Mouse (Mus musculus) adrenal gland, postnatal 25 days (tissue): Measurements from ENCODE around the gene Hivep2. TPM values are rescaled to one million over a fixed set of nuclear protein-coding genes. Genes with fewer than 3 reads are reported as not detected.

ENCODE experiments used
- DNase-seq: peaks from one replicate; pipeline ENCODE4 v3.0.0; 2021; ENCODE audit warnings: mixed read lengths
- total RNA-seq: library from RNA; stranded (reverse); gene quantifications from 2 replicates; pipeline ENCODE4 v1.2.3, GENCODE M21; 2021

The Hivep2 gene
- total RNA-seq, 1 experiment from 2014 or later: 41.7 TPM

- no peak for DNase-seq
Observed at GRCm38 (mm10) chr10:14081824-14082223, 115.9 kb downstream of the Hivep2 start.

GRCm38 (mm10) chr10:14082275-14082674, 116.4 kb downstream of the Hivep2 start:
- DNase-seq: no peak

GRCm38 (mm10) chr10:14085241-14085659, 119.4 kb downstream of the Hivep2 start:
- DNase-seq: no peak

DNA sequence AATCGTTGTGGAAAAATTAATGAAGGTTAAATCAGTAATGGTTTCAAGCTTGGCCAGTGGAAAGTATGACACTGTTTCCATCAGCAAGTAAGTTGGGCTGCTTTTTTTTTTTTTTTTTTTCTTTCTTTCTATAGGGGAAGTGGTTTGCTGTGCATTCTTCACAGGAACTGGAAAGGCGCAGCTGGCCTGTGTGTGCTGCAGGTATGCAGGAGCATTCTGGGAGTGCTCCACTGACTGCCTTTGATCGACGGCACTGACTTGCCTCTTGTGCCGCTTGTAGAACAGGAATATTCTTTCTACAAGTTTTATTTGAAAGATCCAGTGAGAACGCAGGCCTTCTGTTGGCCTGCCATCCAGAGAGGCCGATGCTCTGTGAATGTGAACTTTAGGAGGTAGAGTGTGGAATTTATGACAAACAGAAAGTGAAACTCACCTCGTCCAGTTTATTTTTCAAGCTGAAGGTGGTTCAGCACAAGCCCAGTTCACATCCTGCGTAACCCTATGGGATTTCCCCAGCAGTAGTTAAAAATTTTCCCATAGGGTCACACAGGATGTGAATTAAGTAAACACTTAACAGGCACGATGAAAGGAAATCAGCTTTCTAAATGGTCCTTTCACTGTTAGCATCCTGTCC, 120.1 kb downstream of the Hivep2 start:
- DNase-seq: no peak

GRCm38 (mm10) chr10:14087316-14087715, 121.4 kb downstream of the Hivep2 start:
- no peak for DNase-seq

DNA sequence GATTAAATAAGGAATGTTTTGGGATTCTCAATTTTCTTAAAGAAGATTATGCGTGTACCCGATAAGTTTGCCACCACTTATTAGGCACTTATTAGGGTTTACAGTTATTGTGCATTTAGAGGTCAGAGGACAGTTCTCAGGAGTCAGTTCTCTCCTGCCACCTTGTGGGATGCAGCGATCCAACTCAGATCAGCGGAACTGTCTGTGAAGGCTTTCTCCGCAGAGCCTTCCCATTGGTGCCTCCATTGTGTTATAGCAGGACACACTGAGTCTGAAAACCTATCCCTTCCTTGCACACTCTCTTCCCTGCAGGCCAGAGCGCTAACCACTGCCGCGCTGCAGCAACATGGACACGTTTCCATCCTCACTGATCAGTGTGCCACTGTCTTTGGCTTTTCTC, 123.6 kb downstream of the Hivep2 start:
- DNase-seq: peak; percentile 9

GRCm38 (mm10) chr10:14094033-14094432, 128.2 kb downstream of the Hivep2 start:
- DNase-seq: no peak

GRCm38 (mm10) chr10:14096045-14096444, 130.2 kb downstream of the Hivep2 start:
- DNase-seq: no peak

DNA sequence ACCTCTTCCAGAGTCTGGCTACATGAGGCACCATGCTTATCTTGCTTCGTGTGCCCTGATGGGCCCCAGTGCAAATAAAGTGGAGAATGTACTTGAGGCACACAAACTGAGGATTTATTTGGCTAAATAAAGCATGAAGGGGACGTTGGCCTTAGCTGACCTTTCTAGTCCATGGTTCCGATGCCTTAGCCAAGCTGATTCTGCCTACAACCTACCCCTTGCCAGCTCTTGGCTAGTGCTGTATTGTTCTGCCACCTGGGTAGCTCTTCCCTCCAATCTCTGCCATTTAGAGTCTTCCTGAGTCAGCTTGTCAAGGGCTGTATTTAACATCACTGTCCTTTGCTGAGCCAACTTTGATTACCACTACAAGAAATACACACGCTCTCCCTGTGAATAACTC, 133.3 kb downstream of the Hivep2 start:
- no peak for DNase-seq

GRCm38 (mm10) chr10:14100041-14100440, 134.2 kb downstream of the Hivep2 start:
- no peak for DNase-seq

DNA sequence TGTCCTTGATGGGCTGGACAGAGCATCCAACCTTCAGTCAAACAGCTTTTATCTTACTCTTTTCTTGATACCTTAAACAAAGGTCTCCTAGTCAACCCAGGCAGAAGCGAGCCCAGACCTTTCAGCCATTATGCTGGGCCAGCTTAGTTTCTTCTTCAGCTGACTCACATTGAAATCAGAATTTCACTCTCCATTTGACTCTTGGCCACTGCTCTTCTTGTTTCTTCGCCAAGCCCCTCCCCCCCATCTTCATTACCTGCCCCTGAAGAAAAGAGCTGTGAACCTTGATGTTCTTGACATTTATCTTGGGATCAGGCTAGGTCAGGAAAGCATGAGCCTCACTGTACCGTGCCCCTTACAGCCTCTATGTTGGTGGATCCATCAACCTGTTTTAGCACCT, 135.0 kb downstream of the Hivep2 start:
- no peak for DNase-seq

DNA sequence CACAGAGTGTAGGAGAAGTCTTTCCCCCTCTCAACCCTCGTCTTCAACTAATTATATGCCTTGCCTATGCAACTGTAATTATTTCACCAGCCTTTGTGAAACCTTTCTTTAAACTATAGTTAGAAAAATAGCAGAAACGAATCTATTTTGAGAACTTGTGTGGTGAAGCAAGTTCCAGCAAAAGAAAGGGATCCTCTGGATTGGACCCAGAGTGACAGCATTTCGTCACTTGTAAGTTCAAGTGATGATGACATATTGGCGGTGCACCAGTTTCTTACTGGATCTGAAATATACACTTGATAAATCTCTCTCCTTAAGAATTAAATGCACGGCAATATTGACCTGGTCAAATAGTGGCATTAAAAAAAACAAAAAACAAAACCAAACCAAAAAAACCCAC, 136.1 kb downstream of the Hivep2 start:
- no peak for DNase-seq

DNA sequence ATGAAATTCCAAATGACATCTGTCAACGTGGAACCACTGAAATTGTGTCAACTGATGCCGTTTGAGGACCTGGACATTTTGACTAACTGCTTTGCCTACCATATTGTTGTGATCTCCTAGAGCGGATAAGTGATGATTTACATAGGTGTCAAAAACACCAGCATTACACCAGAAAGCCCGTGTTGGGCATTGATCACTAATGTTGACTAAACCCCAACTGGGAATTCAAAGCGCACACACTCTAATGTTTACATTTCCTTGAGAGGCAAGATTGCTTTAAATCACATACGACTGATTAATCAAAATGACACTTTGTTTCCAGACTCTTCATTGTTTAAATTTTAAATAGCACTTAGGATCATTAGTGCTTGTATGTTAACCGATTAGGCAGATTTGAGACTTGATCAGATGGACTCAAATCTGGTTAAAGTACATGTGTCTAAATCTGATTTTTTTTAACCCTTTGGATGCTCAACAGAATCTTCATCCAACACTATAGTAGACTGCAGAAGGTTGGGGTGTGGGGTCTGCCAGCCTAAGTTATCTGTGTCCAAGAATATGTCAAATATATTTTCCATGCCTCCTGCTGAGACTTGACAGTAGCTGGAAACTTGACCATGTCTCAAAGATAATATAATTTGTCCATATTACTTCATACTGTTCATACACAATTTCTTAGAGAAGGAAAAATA, 142.3 kb downstream of the Hivep2 start:
- no peak for DNase-seq

GRCm38 (mm10) chr10:14115846-14116245, 150.0 kb downstream of the Hivep2 start:
- no peak for DNase-seq

GRCm38 (mm10) chr10:14116978-14117377, 151.1 kb downstream of the Hivep2 start:
- no peak for DNase-seq

- no peak for DNase-seq
Observed at GRCm38 (mm10) chr10:14119201-14119600, 153.3 kb downstream of the Hivep2 start.

DNA sequence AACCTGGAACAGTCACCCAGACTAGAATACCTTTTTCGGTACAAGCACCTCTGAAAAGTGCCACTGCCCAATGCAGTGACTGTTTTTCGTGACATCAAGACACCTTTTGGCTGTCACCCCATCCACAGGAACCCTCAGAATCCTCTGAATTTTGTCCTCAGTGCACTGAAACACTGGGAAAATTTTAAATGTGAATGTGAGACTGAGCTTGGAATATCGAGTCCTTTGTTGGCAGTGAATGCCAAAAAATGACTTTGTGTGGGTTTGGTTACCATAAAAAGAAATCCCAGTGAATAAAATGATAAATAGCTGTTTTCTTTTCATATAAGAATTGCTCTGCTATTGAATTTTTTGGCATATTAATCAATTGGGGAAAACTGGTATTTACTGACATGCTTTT, 154.6 kb downstream of the Hivep2 start:
- no peak for DNase-seq

DNA sequence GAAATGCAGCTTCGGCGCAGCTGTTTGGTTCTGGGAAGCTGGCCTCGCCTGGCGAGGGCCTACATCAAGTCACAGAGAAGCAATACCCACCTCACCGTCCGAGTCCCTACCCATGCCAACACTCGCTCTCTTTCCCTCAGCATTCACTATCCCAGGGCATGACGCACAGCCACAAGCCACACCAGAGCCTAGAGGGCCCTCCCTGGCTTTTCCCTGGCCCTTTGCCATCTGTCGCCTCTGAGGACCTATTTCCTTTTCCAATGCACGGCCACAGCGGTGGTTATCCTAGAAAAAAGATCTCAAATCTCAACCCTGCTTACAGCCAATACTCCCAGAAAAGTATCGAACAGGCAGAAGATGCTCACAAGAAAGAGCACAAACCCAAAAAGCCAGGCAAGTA, 162.0 kb downstream of the Hivep2 start:
- DNase-seq: no peak

DNA sequence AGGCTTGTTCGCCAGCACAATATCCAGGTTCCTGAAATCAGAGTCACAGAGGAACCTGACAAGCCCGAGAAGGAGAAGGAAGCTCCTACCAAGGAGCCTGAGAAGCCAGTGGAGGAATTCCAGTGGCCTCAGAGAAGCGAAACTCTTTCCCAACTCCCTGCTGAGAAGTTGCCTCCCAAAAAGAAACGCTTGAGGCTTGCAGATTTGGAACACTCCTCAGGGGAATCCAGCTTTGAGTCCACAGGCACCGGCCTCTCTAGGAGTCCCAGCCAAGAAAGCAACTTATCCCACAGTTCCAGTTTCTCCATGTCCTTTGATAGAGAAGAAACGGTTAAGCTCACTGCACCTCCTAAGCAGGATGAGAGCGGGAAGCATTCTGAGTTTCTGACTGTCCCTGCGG, 164.4 kb downstream of the Hivep2 start:
- no peak for DNase-seq

DNA sequence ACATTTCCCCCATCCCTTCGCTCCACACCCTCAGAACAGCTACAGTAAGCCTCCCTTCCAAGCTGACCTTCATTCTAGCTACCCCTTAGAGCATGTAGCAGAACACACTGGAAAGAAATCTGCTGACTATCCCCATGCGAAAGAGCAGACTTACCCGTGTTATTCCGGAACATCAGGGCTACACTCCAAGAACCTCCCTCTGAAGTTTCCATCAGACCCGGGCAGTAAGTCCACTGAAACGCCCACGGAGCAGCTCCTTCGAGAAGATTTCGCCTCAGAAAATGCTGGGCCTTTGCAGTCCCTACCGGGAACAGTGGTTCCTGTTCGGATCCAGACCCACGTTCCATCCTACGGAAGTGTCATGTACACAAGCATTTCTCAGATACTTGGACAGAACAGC, 165.4 kb downstream of the Hivep2 start:
- DNase-seq: no peak

GRCm38 (mm10) chr10:14132061-14132460, 166.2 kb downstream of the Hivep2 start:
- DNase-seq: no peak

DNA sequence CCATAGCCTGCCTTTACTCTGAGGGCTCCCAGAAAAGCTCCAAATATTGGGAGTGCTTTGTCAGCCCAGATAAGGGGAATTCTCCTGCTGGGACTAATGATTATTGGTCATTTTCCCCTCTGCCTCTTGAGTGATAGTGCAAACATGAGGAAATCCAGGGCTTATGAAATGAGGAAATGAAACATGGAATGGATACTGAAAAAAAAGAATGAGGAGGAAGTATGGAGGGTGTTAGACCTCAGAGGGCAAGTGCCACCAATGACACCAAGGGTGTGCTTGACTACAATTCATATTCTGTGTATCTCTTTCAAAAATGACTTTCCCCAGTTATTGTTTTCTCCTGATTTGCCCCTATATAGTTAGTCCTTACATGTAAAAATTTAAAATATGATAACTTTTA, 167.1 kb downstream of the Hivep2 start:
- no peak for DNase-seq

DNA sequence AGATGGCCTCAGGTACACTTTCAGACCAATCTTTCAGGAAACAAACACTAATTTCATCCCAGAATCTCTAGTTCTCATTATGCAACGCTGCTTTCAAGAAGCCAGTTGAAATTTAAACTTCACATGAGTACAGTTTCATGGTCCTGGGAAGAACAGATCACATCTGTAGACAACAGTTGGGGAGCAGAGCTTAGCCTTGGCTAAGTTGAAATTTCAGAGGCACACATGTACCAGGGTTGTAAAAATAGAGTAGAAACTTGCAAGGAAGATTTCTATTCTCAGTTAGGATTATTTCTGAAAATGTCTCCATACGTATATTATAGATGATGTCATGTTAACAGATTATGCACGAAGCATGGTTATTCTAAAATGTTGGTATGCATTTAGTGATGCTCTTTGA, 172.8 kb downstream of the Hivep2 start:
- no peak for DNase-seq

DNA sequence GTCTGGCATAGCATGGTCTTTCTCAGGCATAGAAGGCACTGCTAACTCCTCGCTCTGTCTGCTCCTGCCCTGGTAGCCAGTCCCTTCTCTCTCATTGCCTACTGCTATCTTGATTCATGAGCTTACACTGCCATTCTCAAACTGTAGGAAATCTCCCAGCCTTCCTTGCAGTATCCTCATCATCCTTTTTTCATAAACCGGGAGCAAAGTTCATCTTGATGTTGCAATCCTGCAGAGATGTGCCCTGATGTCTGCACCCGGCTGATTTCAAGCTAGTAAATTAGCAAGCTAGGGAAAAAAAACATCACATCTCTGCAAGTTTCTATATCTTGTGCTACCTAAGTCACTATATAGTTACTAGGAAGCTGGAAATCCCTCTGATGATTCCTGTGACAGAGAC, 179.0 kb downstream of the Hivep2 start:
- no peak for DNase-seq
